Mouse (Mus musculus) intestine, embryonic 16.5 days (tissue): ENCODE measurements around the gene Igf2bp3. TPM values are rescaled to one million over a fixed set of nuclear protein-coding genes. Genes with fewer than 3 reads are reported as not detected.

Experiments
- ATAC-seq: fragments of 200-750 bp; cut with Nextera tagmentation; 2 replicates; pipeline ENCODE4 v1.8.0; 2017; ENCODE audit warnings: moderate TSS enrichment, moderate library complexity
- H3K27ac ChIP-seq: fragments of 300-500 bp; sonication (generic); 2 replicates; pipeline ENCODE4 v1.5.1; 2014; ENCODE audit warnings: mild to moderate bottlenecking, low read length
- H3K27me3 ChIP-seq: fragments of 300-500 bp; sonication (generic); replicated peaks from 2 replicates; pipeline ENCODE4 v1.6.1; 2014; ENCODE audit warnings: low read length, control low read depth, mixed read lengths; ENCODE audit not compliant: control insufficient read depth, insufficient read depth
- H3K36me3 ChIP-seq: fragments of 300-500 bp; sonication (generic); 2 replicates; pipeline ENCODE4 v1.6.1; 2014; ENCODE audit warnings: low read length, control low read depth; ENCODE audit not compliant: control insufficient read depth, insufficient read depth
- H3K4me1 ChIP-seq: fragments of 300-500 bp; sonication (generic); 2 replicates; pipeline ENCODE4 v1.6.1; 2014; ENCODE audit warnings: low read length, control low read depth, mixed read lengths; ENCODE audit not compliant: control insufficient read depth, insufficient read depth
- H3K4me2 ChIP-seq: fragments of 300-500 bp; sonication (generic); 2 replicates; pipeline ENCODE4 v1.6.1; 2014; ENCODE audit warnings: low read depth, low read length, control low read depth
- H3K4me3 ChIP-seq: fragments of 300-500 bp; sonication (generic); 2 replicates; pipeline ENCODE4 v1.5.1; 2014; ENCODE audit warnings: mild to moderate bottlenecking, low read length
- H3K9ac ChIP-seq: fragments of 300-500 bp; sonication (generic); 2 replicates; pipeline ENCODE4 v1.6.1; 2014; ENCODE audit warnings: low read depth, low read length
- H3K9me3 ChIP-seq: fragments of 300-500 bp; sonication (generic); 2 replicates; pipeline ENCODE4 v1.6.1; 2016; ENCODE audit warnings: low read length, control low read depth; ENCODE audit not compliant: control insufficient read depth
- WGBS: fragments of 180-500 bp; shearing (Covaris S2); extraction: QIAGEN DNeasy Blood & Tissue Kit; methylation state at CpG from one replicate; pipeline ENCODE4 v1.1.7; 2014; 5-methylcytosine and 5-hydroxymethylcytosine counted together
- polyA plus RNA-seq: library from polyadenylated mRNA; unstranded; fragments of >200 nt; fragmentation: Nextera tagmentation; extraction: Ambion mirVana; gene quantifications from 2 replicates; pipeline ENCODE4 v1.2.1, GENCODE M21; 2015

Igf2bp3 gene
- polyA plus RNA-seq, 1 experiment from 2014 or later, result 78.7 TPM

GRCm38 (mm10) chr6:49131855-49132254 is 82.9 kb downstream of the Igf2bp3 start:
- ATAC-seq, result no peak
- Histone ChIP-seq H3K4me3 (no peak overlapping the region), H3K9me3 (no peaks in the 10 kb centered on the region), H3K4me2 (no peak overlapping the region), H3K27me3 (no peaks in the 10 kb centered on the region), H3K36me3 (0 out of 2 replicates have a peak, but pooled peaks cover 4% of the 10 kb centered on the region), H3K27ac (no peak overlapping the region), H3K4me1 (peaks cover 6% of the 10 kb centered on the region), H3K9ac (no peak overlapping the region)
- 83% methylated on average over 9 of the region's 9 CpGs for WGBS

- Histone ChIP-seq H3K4me2 (no peak overlapping the region), H3K4me3 (no peak overlapping the region), H3K36me3 (0 out of 2 replicates have a peak, but pooled peaks cover 4% of the 10 kb centered on the region), H3K9ac (no peak overlapping the region), H3K9me3 (no peaks in the 10 kb centered on the region), H3K27ac (no peak overlapping the region), H3K4me1 (no peaks in the 10 kb centered on the region), H3K27me3 (no peaks in the 10 kb centered on the region)
- no peak for ATAC-seq
Observed at GRCm38 (mm10) chr6:49130328-49130727, 84.4 kb downstream of the Igf2bp3 start.

- H3K27ac ChIP-seq, result 0 out of 2 replicates have a peak overlapping the region, but pooled peaks have one; percentile 1
- no peak overlapping the region for H3K4me3 ChIP-seq
- peak; percentile 52; the same call in 1 of the 2 replicates for ATAC-seq
- H3K9ac ChIP-seq, result no peak overlapping the region
- no peaks in the 10 kb centered on the region for H3K27me3 ChIP-seq
- peaks cover 10% of the 10 kb centered on the region; the same call in 1 of the 2 replicates for H3K36me3 ChIP-seq
- H3K4me1 ChIP-seq, result peaks cover 10% of the 10 kb centered on the region; the same call in 1 of the 2 replicates
- no peaks in the 10 kb centered on the region for H3K9me3 ChIP-seq
- H3K4me2 ChIP-seq, result no peak overlapping the region
- WGBS, result 82% methylated on average over 3 of the region's 3 CpGs
Observed at GRCm38 (mm10) chr6:49120370-49120769, 94.4 kb downstream of the Igf2bp3 start.

GRCm38 (mm10) chr6:49119462-49120135 is 95.2 kb downstream of the Igf2bp3 start:
- Histone ChIP-seq H3K4me3 (no peak overlapping the region), H3K9ac (no peak overlapping the region; the same call in 1 of the 2 replicates), H3K4me1 (peaks cover 10% of the 10 kb centered on the region; the same call in 1 of the 2 replicates), H3K4me2 (no peak overlapping the region), H3K9me3 (no peaks in the 10 kb centered on the region), H3K27me3 (no peaks in the 10 kb centered on the region), H3K36me3 (peaks cover 10% of the 10 kb centered on the region; the same call in 1 of the 2 replicates), H3K27ac (peak overlapping the region; percentile 1; the same call in 1 of the 2 replicates)
- WGBS, result 77% methylated on average over 1 of the region's 1 CpGs
- ATAC-seq, result peak; percentile 38; the same call in 1 of the 2 replicates

GRCm38 (mm10) chr6:49118446-49118845 is 96.3 kb downstream of the Igf2bp3 start:
- peaks cover 15% of the 10 kb centered on the region for H3K4me1 ChIP-seq
- H3K9ac ChIP-seq, result no peak overlapping the region
- H3K9me3 ChIP-seq, result no peaks in the 10 kb centered on the region
- WGBS, result 70% methylated on average over 8 of the region's 8 CpGs
- H3K27me3 ChIP-seq, result no peaks in the 10 kb centered on the region
- ATAC-seq, result no peak
- peaks cover 14% of the 10 kb centered on the region; the same call in 1 of the 2 replicates for H3K36me3 ChIP-seq
- H3K4me3 ChIP-seq, result no peak overlapping the region
- H3K4me2 ChIP-seq, result no peak overlapping the region
- no peak overlapping the region for H3K27ac ChIP-seq

GRCm38 (mm10) chr6:49116241-49116640 is 98.5 kb downstream of the Igf2bp3 start:
- Histone ChIP-seq H3K27ac (no peak overlapping the region), H3K9ac (no peak overlapping the region), H3K36me3 (0 out of 2 replicates have a peak, but pooled peaks cover 9% of the 10 kb centered on the region), H3K9me3 (no peaks in the 10 kb centered on the region), H3K4me1 (peaks cover 15% of the 10 kb centered on the region), H3K27me3 (no peaks in the 10 kb centered on the region), H3K4me2 (no peak overlapping the region), H3K4me3 (no peak overlapping the region)
- ATAC-seq, result no peak
- 89% methylated on average over 8 of the region's 8 CpGs for WGBS

GRCm38 (mm10) chr6:49115550-49115949 is 99.2 kb downstream of the Igf2bp3 start:
- Histone ChIP-seq H3K27ac (no peak overlapping the region), H3K27me3 (no peaks in the 10 kb centered on the region), H3K9me3 (no peaks in the 10 kb centered on the region), H3K36me3 (0 out of 2 replicates have a peak, but pooled peaks cover 9% of the 10 kb centered on the region), H3K9ac (no peak overlapping the region), H3K4me1 (peaks cover 15% of the 10 kb centered on the region), H3K4me3 (no peak overlapping the region), H3K4me2 (no peak overlapping the region)
- ATAC-seq, result no peak
- WGBS, result 75% methylated on average over 5 of the region's 5 CpGs

- Histone ChIP-seq H3K4me3 (no peak overlapping the region), H3K27me3 (no peaks in the 10 kb centered on the region)
- 70% methylated on average over 6 of the region's 6 CpGs for WGBS
Observed at GRCm38 (mm10) chr6:49114457-49114856, 100.3 kb downstream of the Igf2bp3 start.

GRCm38 (mm10) chr6:49113895-49114294 is 100.9 kb downstream of the Igf2bp3 start:
- peak; percentile 87 for ATAC-seq
- Histone ChIP-seq H3K36me3 (0 out of 2 replicates have a peak, but pooled peaks cover 9% of the 10 kb centered on the region), H3K9me3 (no peaks in the 10 kb centered on the region), H3K4me2 (no peak overlapping the region), H3K27me3 (no peaks in the 10 kb centered on the region), H3K9ac (no peak overlapping the region), H3K4me1 (peaks cover 7% of the 10 kb centered on the region), H3K4me3 (no peak overlapping the region), H3K27ac (peak overlapping the region; percentile 76)
- 52% methylated on average over 7 of the region's 7 CpGs for WGBS

More at GRCm38 (mm10) chr6:49114457-49114856, 100.3 kb downstream of the Igf2bp3 start:
- no peak overlapping the region for H3K9ac ChIP-seq
- H3K9me3 ChIP-seq, result no peaks in the 10 kb centered on the region
- ATAC-seq, result peak; percentile 90
- H3K4me1 ChIP-seq, result peaks cover 8% of the 10 kb centered on the region
- H3K36me3 ChIP-seq, result 0 out of 2 replicates have a peak, but pooled peaks cover 9% of the 10 kb centered on the region
- peak overlapping the region; percentile 76 for H3K27ac ChIP-seq
- H3K4me2 ChIP-seq, result no peak overlapping the region
